Mouse (Mus musculus) forebrain, postnatal 0 days (tissue): ENCODE measurements around the gene Gm28308. TPM values are rescaled to one million over a fixed set of nuclear protein-coding genes. Genes with fewer than 3 reads are reported as not detected.

Experiments used
- ATAC-seq: fragments of 200-750 bp; cut with Nextera tagmentation; 2 replicates; pipeline ENCODE4 v1.8.0; 2017; ENCODE audit warnings: mild to moderate bottlenecking, moderate library complexity
- DNase-seq: peaks from one replicate; pipeline ENCODE4 v3.0.0-alpha.2; 2015
- H3K27ac ChIP-seq: fragments of 300-500 bp; sonication (generic); 2 replicates; pipeline ENCODE4 v1.5.1; 2014; ENCODE audit warnings: low read depth, mild to moderate bottlenecking, antibody characterized with exemption, low read length, moderate library complexity, mixed read lengths
- H3K27me3 ChIP-seq: fragments of 300-500 bp; sonication (generic); 2 replicates; pipeline ENCODE4 v1.6.1; 2014; ENCODE audit warnings: mild to moderate bottlenecking, low read length, mixed read lengths; ENCODE audit not compliant: insufficient read depth
- H3K36me3 ChIP-seq: fragments of 300-500 bp; sonication (generic); 2 replicates; pipeline ENCODE4 v1.6.1; 2014; ENCODE audit warnings: mild to moderate bottlenecking, moderate library complexity; ENCODE audit not compliant: insufficient read depth
- H3K4me1 ChIP-seq: fragments of 300-500 bp; sonication (generic); 2 replicates; pipeline ENCODE4 v1.6.1; 2014; ENCODE audit warnings: antibody characterized with exemption; ENCODE audit not compliant: insufficient read depth
- H3K4me2 ChIP-seq: fragments of 300-500 bp; sonication (generic); 2 replicates; pipeline ENCODE4 v1.6.1; 2014; ENCODE audit warnings: low read depth, mild to moderate bottlenecking, moderate library complexity
- H3K4me3 ChIP-seq: fragments of 300-500 bp; sonication (generic); 2 replicates; pipeline ENCODE4 v1.5.1; 2014; ENCODE audit warnings: low read depth, low read length, mixed read lengths
- H3K9ac ChIP-seq: fragments of 300-500 bp; sonication (generic); 2 replicates; pipeline ENCODE4 v1.6.1; 2014; ENCODE audit warnings: mild to moderate bottlenecking
- H3K9me3 ChIP-seq: fragments of 300-500 bp; sonication (generic); 2 replicates; pipeline ENCODE4 v1.6.1; 2016; ENCODE audit warnings: low read length
- CTCF ChIP-seq: sonication (generic); IDR thresholded peaks from 2 replicates; pipeline ENCODE4 v1.5.1; 2016; ENCODE audit warnings: antibody characterized with exemption, control low read depth, low read depth
- WGBS: fragments of 180-500 bp; shearing (Covaris S2); extraction: QIAGEN DNeasy Blood & Tissue Kit; methylation state at CpG from one replicate; pipeline ENCODE4 v1.1.7; 2014; 5-methylcytosine and 5-hydroxymethylcytosine counted together
- polyA plus RNA-seq: library from polyadenylated mRNA; unstranded; fragments of >200 nt; fragmentation: Nextera tagmentation; extraction: Ambion mirVana; gene quantifications from 2 replicates; pipeline ENCODE4 v1.2.1, GENCODE M21; 2015
- total RNA-seq: library from RNA; depleted of rRNA; stranded (reverse); fragments of >200 nt; gene quantifications from 2 replicates; pipeline ENCODE4 v1.2.3, GENCODE M21; 2014

The Gm28308 gene
- total and polyA plus RNA-seq, 2 experiments from 2014 or later: not detected

DNA sequence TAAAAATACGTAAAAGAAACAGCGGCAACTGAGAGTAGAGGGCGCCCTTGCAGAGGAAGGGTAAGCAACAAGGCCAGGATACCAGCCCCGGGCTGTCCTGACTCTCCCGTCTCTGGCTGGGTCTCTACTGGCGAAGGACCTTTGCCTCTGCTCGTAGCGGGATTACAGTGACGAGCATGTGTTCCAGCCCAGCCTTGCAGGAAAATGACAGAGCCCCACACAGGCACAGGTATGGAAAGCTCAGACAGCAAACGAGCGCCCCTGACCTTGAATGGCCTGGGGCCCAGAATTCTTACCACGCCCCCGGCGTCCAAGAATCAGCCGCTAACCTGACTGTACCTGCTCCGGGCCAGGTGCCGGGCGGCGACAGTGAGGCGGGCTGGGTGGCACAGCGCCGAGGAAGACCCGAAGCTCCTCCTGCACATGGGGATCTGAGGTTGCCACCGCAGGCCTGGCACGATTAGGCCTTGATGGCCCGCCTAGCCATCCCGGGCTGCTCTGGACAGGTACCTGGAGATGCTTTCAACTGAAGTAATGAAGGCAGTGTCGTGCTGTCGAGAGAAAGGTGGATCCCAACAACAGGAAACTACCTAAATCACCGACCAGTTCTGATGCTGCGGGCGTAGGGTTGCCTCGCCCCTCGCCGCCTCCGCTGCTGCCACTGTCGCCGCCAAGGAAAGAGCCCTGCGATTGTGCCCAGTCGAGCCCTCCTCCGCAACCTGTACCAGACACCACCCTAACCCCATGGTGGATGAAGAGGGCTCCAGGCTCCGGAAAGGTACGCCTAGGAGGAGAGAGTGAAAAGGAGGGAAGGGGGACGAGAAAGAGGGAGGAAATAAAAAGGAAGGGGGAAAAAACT lies 16.6 kb upstream of the Gm28308 start:
- no peak for DNase-seq
- no peaks in the 10 kb centered on the region for H3K9me3 ChIP-seq
- 4% methylated on average over 44 of the region's 44 CpGs for WGBS

DNA sequence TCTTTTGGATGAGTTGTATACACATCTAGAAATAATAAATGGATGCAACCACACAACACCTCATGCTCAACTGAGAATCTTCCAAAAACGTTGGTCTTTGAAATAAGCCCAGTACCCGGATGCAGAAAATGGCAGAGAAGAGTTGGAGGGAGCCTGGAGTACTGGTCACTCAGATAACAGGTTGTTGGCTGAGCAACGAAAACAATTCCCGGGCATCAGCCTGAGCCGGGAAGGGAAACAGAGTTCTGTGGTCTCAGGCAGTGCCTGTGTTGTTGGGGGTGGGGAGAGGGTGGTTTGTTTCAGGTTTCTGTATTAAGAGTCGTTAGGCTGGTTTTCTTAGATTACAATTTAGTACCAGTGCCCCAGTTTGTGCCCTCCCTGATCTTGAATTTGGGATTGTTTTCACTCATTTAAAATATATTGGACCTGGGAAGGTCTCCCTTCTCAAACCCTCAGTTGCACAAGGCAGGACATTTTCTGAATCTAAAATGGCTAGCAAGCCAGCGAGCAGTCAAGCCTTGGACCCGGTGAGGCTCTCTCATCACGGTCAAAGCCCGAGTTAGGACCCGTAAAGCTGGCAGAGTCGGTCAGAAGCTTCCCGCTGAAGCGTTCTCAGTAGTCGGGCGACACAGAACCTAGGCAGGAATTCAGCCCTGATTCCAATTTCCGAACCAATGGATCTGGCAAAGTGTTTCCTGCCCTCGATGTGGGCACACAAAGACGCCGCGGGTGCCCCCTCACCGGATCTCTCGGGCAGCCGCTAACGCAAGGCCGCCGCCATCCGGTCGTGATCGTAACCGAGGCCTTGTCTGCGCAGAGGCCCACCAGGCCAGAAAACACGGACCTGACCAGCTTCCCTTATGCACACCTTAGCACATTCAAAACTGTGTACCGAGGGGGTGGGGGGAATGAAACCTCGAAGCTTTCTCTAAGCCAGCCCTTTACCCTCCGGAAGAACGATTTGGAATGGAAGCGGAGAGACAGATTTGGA lies 15.6 kb upstream of the Gm28308 start:
- H3K27me3 ChIP-seq: peaks cover 95% of the 10 kb centered on the region
- H3K9ac ChIP-seq: no peak overlapping the region
- no peak overlapping the region for H3K27ac ChIP-seq
- H3K4me1 ChIP-seq: no peaks in the 10 kb centered on the region
- no peak overlapping the region for H3K4me3 ChIP-seq
- DNase-seq: no peak
- ATAC-seq: no peak
- 2% methylated on average over 38 of the region's 38 CpGs for WGBS
- H3K36me3 ChIP-seq: no peaks in the 10 kb centered on the region
- no peak for TF ChIP-seq CTCF
- no peaks in the 10 kb centered on the region for H3K9me3 ChIP-seq
- no peak overlapping the region for H3K4me2 ChIP-seq

More for the DNA sequence above, 16.6 kb upstream of the Gm28308 start:
- TF ChIP-seq CTCF: no peak
- H3K27me3 ChIP-seq: peaks cover 94% of the 10 kb centered on the region
- H3K4me3 ChIP-seq: no peak overlapping the region
- no peak overlapping the region for H3K27ac ChIP-seq
- no peak for ATAC-seq
- H3K4me1 ChIP-seq: no peaks in the 10 kb centered on the region
- H3K9ac ChIP-seq: no peak overlapping the region
- H3K4me2 ChIP-seq: no peak overlapping the region
- no peaks in the 10 kb centered on the region for H3K36me3 ChIP-seq

- no peak overlapping the region for H3K4me2 ChIP-seq
- H3K27me3 ChIP-seq: peaks cover 95% of the 10 kb centered on the region
- 3% methylated on average over 11 of the region's 11 CpGs for WGBS
- TF ChIP-seq CTCF: no peak
- DNase-seq: no peak
- no peak overlapping the region for H3K4me3 ChIP-seq
- no peak overlapping the region for H3K27ac ChIP-seq
- no peaks in the 10 kb centered on the region for H3K36me3 ChIP-seq
- H3K9ac ChIP-seq: no peak overlapping the region
- H3K9me3 ChIP-seq: no peaks in the 10 kb centered on the region
- H3K4me1 ChIP-seq: no peaks in the 10 kb centered on the region
- ATAC-seq: no peak
Observed at GRCm38 (mm10) chr6:52227470-52228222, 14.5 kb upstream of the Gm28308 start.

DNA sequence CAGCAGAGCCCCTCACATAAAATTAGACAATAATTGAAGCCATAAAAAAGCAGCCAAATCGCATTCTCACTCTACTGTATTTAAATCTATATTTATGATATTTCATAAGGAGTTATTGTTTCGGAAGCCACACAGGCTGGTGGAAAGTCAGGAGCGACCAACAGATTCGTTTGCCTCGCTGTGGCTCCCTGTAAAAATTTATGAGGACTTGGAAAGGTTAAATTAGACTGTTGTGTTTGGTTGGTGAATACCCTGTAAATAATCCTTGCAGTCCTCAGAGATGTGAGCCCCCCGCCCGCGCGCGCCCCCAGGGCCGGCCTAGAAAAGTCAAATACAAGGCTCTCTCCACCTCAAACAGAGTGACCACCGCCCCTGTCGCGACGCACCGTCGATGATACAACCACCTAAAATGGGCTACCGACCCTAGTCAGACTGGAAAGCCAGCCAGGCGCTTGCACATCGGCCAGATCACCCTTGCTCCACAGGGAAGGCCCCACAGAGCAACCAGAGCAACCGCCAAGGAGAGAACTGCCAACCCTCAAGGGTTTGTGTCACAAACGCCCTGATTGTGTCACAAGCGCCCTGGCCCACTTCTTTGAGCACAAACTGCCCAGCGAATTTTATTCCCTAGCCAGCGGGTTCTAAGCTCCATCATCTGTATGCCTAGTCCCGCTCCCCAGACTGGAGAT lies 13.6 kb upstream of the Gm28308 start:
- Histone ChIP-seq H3K9me3 (no peaks in the 10 kb centered on the region), H3K27ac (no peak overlapping the region), H3K9ac (no peak overlapping the region), H3K4me1 (no peaks in the 10 kb centered on the region), H3K4me3 (no peak overlapping the region), H3K36me3 (no peaks in the 10 kb centered on the region), H3K4me2 (no peak overlapping the region), H3K27me3 (peaks cover 95% of the 10 kb centered on the region)
- WGBS: 4% methylated on average over 26 of the region's 26 CpGs
- ATAC-seq (no peak), DNase-seq (no peak)
- TF ChIP-seq CTCF: no peak

DNA sequence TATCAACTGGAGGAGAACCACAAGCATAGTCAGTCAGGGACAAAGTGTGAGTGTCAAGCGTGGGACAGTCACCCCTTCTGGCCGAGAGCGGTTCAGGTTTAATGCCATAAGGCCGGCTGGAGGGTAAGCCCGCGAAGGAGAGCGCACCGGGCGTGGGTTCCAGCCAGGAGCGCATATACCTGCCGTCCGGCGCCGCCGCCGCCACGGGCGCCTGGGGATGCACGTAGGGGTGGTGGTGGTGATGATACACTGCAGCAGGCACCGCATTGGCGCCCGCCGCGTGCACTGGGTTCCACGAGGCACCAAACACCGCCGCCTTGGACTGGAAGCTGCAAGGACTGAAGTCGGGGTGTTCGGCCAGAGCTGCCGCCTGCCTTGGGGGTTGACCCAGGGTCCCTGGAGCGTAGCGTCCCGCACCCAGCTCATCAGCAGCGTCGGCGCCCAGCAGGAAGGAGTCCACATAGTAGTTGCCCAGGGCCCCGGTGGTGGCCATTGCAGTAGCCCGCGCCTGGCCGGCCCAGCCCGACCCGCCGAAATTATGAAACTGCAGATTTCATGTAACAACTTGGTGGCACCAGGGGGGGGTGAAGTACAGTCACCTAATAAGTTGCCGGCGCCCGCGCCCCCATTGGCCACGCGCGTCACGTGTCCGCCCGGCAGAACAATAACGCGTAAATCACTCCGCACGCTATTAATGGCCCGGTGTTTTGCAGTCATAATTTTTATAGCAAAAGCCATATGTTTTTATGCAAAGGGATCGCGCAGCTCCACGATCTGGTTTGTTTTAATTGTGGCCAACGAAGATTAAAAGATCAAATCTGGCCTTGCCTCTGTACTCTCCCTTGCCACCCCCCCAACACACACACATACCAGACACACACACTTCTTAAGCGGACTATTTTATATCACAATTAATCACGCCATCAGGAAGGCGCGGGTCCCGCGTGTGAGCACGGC lies 12.8 kb upstream of the Gm28308 start:
- Histone ChIP-seq H3K9me3 (no peaks in the 10 kb centered on the region), H3K4me2 (no peak overlapping the region), H3K9ac (no peak overlapping the region), H3K4me1 (no peaks in the 10 kb centered on the region), H3K27me3 (peaks cover 96% of the 10 kb centered on the region), H3K4me3 (no peak overlapping the region), H3K36me3 (no peaks in the 10 kb centered on the region), H3K27ac (no peak overlapping the region)
- DNase-seq: no peak
- no peak for TF ChIP-seq CTCF
- ATAC-seq: no peak
- 3% methylated on average over 69 of the region's 69 CpGs for WGBS
